Mouse (Mus musculus) kidney, adult 2 months (tissue): Measurements from ENCODE around the gene Trib3.
A peak's percentile ranks its signal among the peaks of the same experiment; 100 is the strongest.

ENCODE experiments used
- CTCF ChIP-seq: fragments of 200-500 bp; conservative IDR thresholded peaks from 2 replicates; pipeline ENCODE4 v1.5.1; 2011; ENCODE audit warnings: low read depth, mild to moderate bottlenecking, control low read depth, low read length, moderate library complexity, mixed read lengths; ENCODE audit not compliant: insufficient read depth, insufficient read length
- POLR2A ChIP-seq: fragments of 200-500 bp; IDR thresholded peaks from one replicate; pipeline ENCODE4 v1.6.1; 2011; ENCODE audit warnings: low read depth, low read length, control low read depth

DNA sequence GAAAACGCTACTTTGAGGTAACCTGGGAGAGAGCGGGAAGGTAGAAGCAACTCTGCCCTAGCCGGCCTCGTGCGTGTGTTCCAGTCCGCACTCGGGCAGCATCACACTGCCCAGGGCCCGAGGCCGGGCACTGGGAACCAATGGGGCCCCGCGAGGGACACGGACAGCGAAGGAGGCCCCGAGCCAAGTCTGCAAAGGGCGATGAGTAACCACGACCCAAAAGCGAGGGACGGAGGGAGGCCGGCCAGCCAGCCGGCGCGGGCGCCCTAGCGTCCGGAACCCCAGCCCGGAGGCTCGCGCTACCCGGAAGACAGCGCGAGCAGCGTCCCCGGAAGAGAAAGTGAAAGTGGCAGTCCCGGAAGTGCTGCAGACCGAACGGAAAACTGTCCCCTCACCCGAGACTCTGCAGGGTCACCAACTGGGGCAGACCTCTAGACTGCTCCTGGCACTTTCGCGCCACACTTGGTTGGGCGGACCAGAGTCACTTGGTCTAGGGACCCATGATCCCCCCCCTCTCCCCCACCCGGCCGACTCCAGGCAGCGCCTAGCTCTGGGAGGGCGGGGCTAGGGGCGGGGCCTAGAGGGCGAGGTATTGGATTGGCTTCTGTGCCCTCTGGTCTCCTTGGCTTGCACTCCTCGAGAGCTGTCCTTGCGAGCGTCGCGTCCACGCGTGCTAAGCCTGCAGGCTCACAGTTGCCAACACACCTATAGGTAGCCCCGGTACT, 11.6 kb downstream of the Trib3 start, which contains the start of gene Rbck1:
- TF ChIP-seq POLR2A (peak; percentile 33), CTCF (no peak)
